Mouse (Mus musculus): ENCODE measurements around the gene Abcc3. TPM values are rescaled to one million over a fixed set of nuclear protein-coding genes. Genes with fewer than 3 reads are reported as not detected.
"Not testable (repeated sequence)": the region's sequence is repeated elsewhere in the genome, so short reads cannot be mapped to it uniquely, and the experiment has no call there.

Abcc3 gene
- polyA plus RNA-seq, 1 experiment: 1.7 TPM

- no peak overlapping the region for H3K27ac ChIP-seq (replicated peaks; ENCODE audit: low read depth, low read length)
- H3K4me3 ChIP-seq (ENCODE audit: insufficient read depth, low read depth, low read length): no peak overlapping the region
- no peaks in the 10 kb centered on the region for H3K4me1 ChIP-seq (ENCODE audit: control insufficient read depth, insufficient read depth, insufficient read length, low read length)
Observed at GRCm38 (mm10) chr11:94412998-94413469, 20.2 kb upstream of the Abcc3 start.

- no peak overlapping the region for H3K27ac ChIP-seq (replicated peaks; ENCODE audit: low read depth, low read length)
Observed at GRCm38 (mm10) chr11:94412562-94412961, 19.8 kb upstream of the Abcc3 start.

GRCm38 (mm10) chr11:94407803-94408321 lies 15.1 kb upstream of the Abcc3 start:
- Histone ChIP-seq H3K4me3 (ENCODE audit: insufficient read depth, low read depth, low read length) (no peak overlapping the region), H3K4me1 (ENCODE audit: control insufficient read depth, insufficient read depth, insufficient read length, low read length) (no peaks in the 10 kb centered on the region), H3K27ac (replicated peaks; ENCODE audit: low read depth, low read length) (no peak overlapping the region)

More at GRCm38 (mm10) chr11:94412562-94412961, 19.8 kb upstream of the Abcc3 start:
- no peak overlapping the region for H3K4me3 ChIP-seq (ENCODE audit: insufficient read depth, low read depth, low read length)
- H3K4me1 ChIP-seq (ENCODE audit: control insufficient read depth, insufficient read depth, insufficient read length, low read length): no peaks in the 10 kb centered on the region

- Histone ChIP-seq H3K4me1 (ENCODE audit: control insufficient read depth, insufficient read depth, insufficient read length, low read length) (no peaks in the 10 kb centered on the region), H3K27ac (replicated peaks; ENCODE audit: low read depth, low read length) (no peak overlapping the region), H3K4me3 (ENCODE audit: insufficient read depth, low read depth, low read length) (no peak overlapping the region)
Observed at GRCm38 (mm10) chr11:94405348-94405747, 12.6 kb upstream of the Abcc3 start.

GRCm38 (mm10) chr11:94404641-94405260 lies 12.0 kb upstream of the Abcc3 start:
- Histone ChIP-seq H3K27ac (replicated peaks; ENCODE audit: low read depth, low read length) (no peak overlapping the region), H3K4me3 (ENCODE audit: insufficient read depth, low read depth, low read length) (no peak overlapping the region), H3K4me1 (ENCODE audit: control insufficient read depth, insufficient read depth, insufficient read length, low read length) (no peaks in the 10 kb centered on the region)

GRCm38 (mm10) chr11:94404178-94404577 lies 11.4 kb upstream of the Abcc3 start:
- H3K27ac ChIP-seq (replicated peaks; ENCODE audit: low read depth, low read length): no peak overlapping the region
- H3K4me3 ChIP-seq (ENCODE audit: insufficient read depth, low read depth, low read length): no peak overlapping the region
- no peaks in the 10 kb centered on the region for H3K4me1 ChIP-seq (ENCODE audit: control insufficient read depth, insufficient read depth, insufficient read length, low read length)

- Histone ChIP-seq H3K4me1 (ENCODE audit: control insufficient read depth, insufficient read depth, insufficient read length, low read length) (no peaks in the 10 kb centered on the region), H3K27ac (replicated peaks; ENCODE audit: low read depth, low read length) (no peak overlapping the region), H3K4me3 (ENCODE audit: insufficient read depth, low read depth, low read length) (no peak overlapping the region)
Observed at GRCm38 (mm10) chr11:94403757-94404156, 11.0 kb upstream of the Abcc3 start.

GRCm38 (mm10) chr11:94402731-94403130 lies 9.9 kb upstream of the Abcc3 start:
- no peak overlapping the region for H3K4me3 ChIP-seq (ENCODE audit: insufficient read depth, low read depth, low read length)
- no peaks in the 10 kb centered on the region for H3K4me1 ChIP-seq (ENCODE audit: control insufficient read depth, insufficient read depth, insufficient read length, low read length)
- H3K27ac ChIP-seq (replicated peaks; ENCODE audit: low read depth, low read length): no peak overlapping the region

- H3K27ac ChIP-seq (replicated peaks; ENCODE audit: low read depth, low read length); H3K4me1 ChIP-seq (ENCODE audit: control insufficient read depth, insufficient read depth, insufficient read length, low read length); H3K4me3 ChIP-seq (ENCODE audit: insufficient read depth, low read depth, low read length): not testable (repeated sequence)
Observed at GRCm38 (mm10) chr11:94402029-94402428, 9.2 kb upstream of the Abcc3 start.

- H3K27ac ChIP-seq (replicated peaks; ENCODE audit: low read depth, low read length): no peak overlapping the region
- H3K4me3 ChIP-seq (ENCODE audit: insufficient read depth, low read depth, low read length): no peak overlapping the region
- H3K4me1 ChIP-seq (ENCODE audit: control insufficient read depth, insufficient read depth, insufficient read length, low read length): no peaks in the 10 kb centered on the region
Observed at GRCm38 (mm10) chr11:94400996-94401395, 8.2 kb upstream of the Abcc3 start.

- H3K27ac ChIP-seq (replicated peaks; ENCODE audit: low read depth, low read length): no peak overlapping the region
- H3K4me1 ChIP-seq (ENCODE audit: control insufficient read depth, insufficient read depth, insufficient read length, low read length): no peaks in the 10 kb centered on the region; the same call in 1 of the 2 replicates
- no peak overlapping the region for H3K4me3 ChIP-seq (ENCODE audit: insufficient read depth, low read depth, low read length)
Observed at GRCm38 (mm10) chr11:94394107-94394506, 1.3 kb upstream of the Abcc3 start.

GRCm38 (mm10) chr11:94393490-94393889 lies 693 bp upstream of the Abcc3 start:
- not testable (repeated sequence) for H3K4me3 ChIP-seq (ENCODE audit: insufficient read depth, low read depth, low read length); H3K27ac ChIP-seq (replicated peaks; ENCODE audit: low read depth, low read length); H3K4me1 ChIP-seq (ENCODE audit: control insufficient read depth, insufficient read depth, insufficient read length, low read length)

GRCm38 (mm10) chr11:94391661-94392060 lies 1.1 kb downstream of the Abcc3 start:
- Histone ChIP-seq H3K27ac (replicated peaks; ENCODE audit: low read depth, low read length) (no peak overlapping the region), H3K4me3 (ENCODE audit: insufficient read depth, low read depth, low read length) (no peak overlapping the region), H3K4me1 (ENCODE audit: control insufficient read depth, insufficient read depth, insufficient read length, low read length) (peaks cover 2% of the 10 kb centered on the region)

- H3K4me3 ChIP-seq (ENCODE audit: insufficient read depth, low read depth, low read length): no peak overlapping the region
- peaks cover 5% of the 10 kb centered on the region for H3K4me1 ChIP-seq (ENCODE audit: control insufficient read depth, insufficient read depth, insufficient read length, low read length)
- H3K27ac ChIP-seq (replicated peaks; ENCODE audit: low read depth, low read length): no peak overlapping the region
Observed at GRCm38 (mm10) chr11:94390825-94391224, 2.0 kb downstream of the Abcc3 start.

- Histone ChIP-seq H3K27ac (replicated peaks; ENCODE audit: low read depth, low read length) (no peak overlapping the region), H3K4me3 (ENCODE audit: insufficient read depth, low read depth, low read length) (no peak overlapping the region), H3K4me1 (ENCODE audit: control insufficient read depth, insufficient read depth, insufficient read length, low read length) (peaks cover 10% of the 10 kb centered on the region)
Observed at GRCm38 (mm10) chr11:94389724-94390396, 2.9 kb downstream of the Abcc3 start.

- Histone ChIP-seq H3K27ac (replicated peaks; ENCODE audit: low read depth, low read length) (no peak overlapping the region), H3K4me1 (ENCODE audit: control insufficient read depth, insufficient read depth, insufficient read length, low read length) (peaks cover 10% of the 10 kb centered on the region), H3K4me3 (ENCODE audit: insufficient read depth, low read depth, low read length) (no peak overlapping the region)
Observed at GRCm38 (mm10) chr11:94389021-94389420, 3.8 kb downstream of the Abcc3 start.

All from brown adipose tissue, adult 24 weeks (tissue).